Mouse (Mus musculus) E14TG2a.4 (cell line): Measurements from ENCODE around the gene Zfp366.

Experiments used
- H3K27me3 ChIP-seq: 2 replicates; pipeline ENCODE4 v1.6.1; 2014; ENCODE audit warnings: low read length, control low read depth; ENCODE audit not compliant: insufficient read depth
- H3K36me3 ChIP-seq: 2 replicates; pipeline ENCODE4 v1.6.1; 2014; ENCODE audit warnings: low read length, control low read depth; ENCODE audit not compliant: insufficient read depth
- H3K4me1 ChIP-seq: replicated peaks from 2 replicates; pipeline ENCODE4 v1.6.1; 2014; ENCODE audit warnings: low read depth, low read length, control low read depth
- H3K4me3 ChIP-seq: replicated peaks from 2 replicates; pipeline ENCODE4 v1.5.1; 2014; ENCODE audit warnings: mild to moderate bottlenecking, low read length
- H3K9me3 ChIP-seq: 2 replicates; pipeline ENCODE4 v1.6.1; 2014; ENCODE audit warnings: low read length, control low read depth
- CTCF ChIP-seq: conservative IDR thresholded peaks from 2 replicates; pipeline ENCODE4 v1.5.1; 2014; ENCODE audit warnings: low read length
- NANOG ChIP-seq: IDR thresholded peaks from 2 replicates; pipeline ENCODE4 v1.6.1; 2014; ENCODE audit warnings: borderline replicate concordance, low read length, mixed read lengths
- POU5F1 ChIP-seq: IDR thresholded peaks from 2 replicates; pipeline ENCODE4 v1.6.1; 2014; ENCODE audit warnings: low read length, borderline replicate concordance

Zfp366 gene

GRCm38 (mm10) chr13:99235428-99236210 is 51.0 kb downstream of the Zfp366 start:
- Histone ChIP-seq H3K27me3 (peaks cover 17% of the 10 kb centered on the region), H3K4me1 (peaks cover 18% of the 10 kb centered on the region), H3K4me3 (no peak overlapping the region), H3K9me3 (no peaks in the 10 kb centered on the region), H3K36me3 (no peaks in the 10 kb centered on the region)
- no peak for TF ChIP-seq NANOG
- TF ChIP-seq CTCF: no peak
- no peak for TF ChIP-seq POU5F1

GRCm38 (mm10) chr13:99236222-99236621 is 51.6 kb downstream of the Zfp366 start:
- H3K27me3 ChIP-seq: peaks cover 16% of the 10 kb centered on the region
- H3K4me3 ChIP-seq: no peak overlapping the region
- TF ChIP-seq NANOG (no peak), POU5F1 (no peak), CTCF (no peak)
- H3K36me3 ChIP-seq: no peaks in the 10 kb centered on the region
- H3K4me1 ChIP-seq: peaks cover 18% of the 10 kb centered on the region
- no peaks in the 10 kb centered on the region for H3K9me3 ChIP-seq

- peaks cover 18% of the 10 kb centered on the region for H3K4me1 ChIP-seq
- no peaks in the 10 kb centered on the region for H3K9me3 ChIP-seq
- H3K27me3 ChIP-seq: peaks cover 24% of the 10 kb centered on the region
- no peak overlapping the region for H3K4me3 ChIP-seq
- TF ChIP-seq CTCF (no peak), NANOG (no peak), POU5F1 (no peak)
- no peaks in the 10 kb centered on the region for H3K36me3 ChIP-seq
These were observed 52.5 kb downstream of the Zfp366 start for GRCm38 (mm10) chr13:99237122-99237521.

GRCm38 (mm10) chr13:99237841-99238216 is 53.2 kb downstream of the Zfp366 start:
- Histone ChIP-seq H3K27me3 (peaks cover 24% of the 10 kb centered on the region), H3K36me3 (no peaks in the 10 kb centered on the region), H3K4me3 (no peak overlapping the region), H3K9me3 (no peaks in the 10 kb centered on the region), H3K4me1 (peaks cover 18% of the 10 kb centered on the region)
- TF ChIP-seq POU5F1 (no peak), NANOG (no peak), CTCF (no peak)

- peaks cover 18% of the 10 kb centered on the region for H3K4me1 ChIP-seq
- no peak overlapping the region for H3K4me3 ChIP-seq
- H3K27me3 ChIP-seq: peaks cover 22% of the 10 kb centered on the region
- no peaks in the 10 kb centered on the region for H3K36me3 ChIP-seq
- no peaks in the 10 kb centered on the region for H3K9me3 ChIP-seq
- TF ChIP-seq CTCF: no peak
- no peak for TF ChIP-seq POU5F1
- no peak for TF ChIP-seq NANOG
These were observed 53.9 kb downstream of the Zfp366 start for GRCm38 (mm10) chr13:99238217-99239160.

- no peak for TF ChIP-seq NANOG
- no peak for TF ChIP-seq POU5F1
- TF ChIP-seq CTCF: no peak
These were observed 54.5 kb downstream of the Zfp366 start for GRCm38 (mm10) chr13:99239161-99239530.

GRCm38 (mm10) chr13:99239741-99240140 is 55.1 kb downstream of the Zfp366 start:
- Histone ChIP-seq H3K4me3 (no peak overlapping the region), H3K4me1 (peaks cover 27% of the 10 kb centered on the region), H3K27me3 (peaks cover 20% of the 10 kb centered on the region), H3K9me3 (no peaks in the 10 kb centered on the region), H3K36me3 (no peaks in the 10 kb centered on the region)
- TF ChIP-seq CTCF (no peak), POU5F1 (no peak), NANOG (no peak)

More at GRCm38 (mm10) chr13:99239161-99239530, 54.5 kb downstream of the Zfp366 start:
- peaks cover 20% of the 10 kb centered on the region for H3K27me3 ChIP-seq
- H3K4me3 ChIP-seq: no peak overlapping the region
- peaks cover 22% of the 10 kb centered on the region for H3K4me1 ChIP-seq
- H3K9me3 ChIP-seq: no peaks in the 10 kb centered on the region
- H3K36me3 ChIP-seq: no peaks in the 10 kb centered on the region

GRCm38 (mm10) chr13:99241984-99242383 is 57.4 kb downstream of the Zfp366 start:
- H3K36me3 ChIP-seq: no peaks in the 10 kb centered on the region
- H3K27me3 ChIP-seq: peaks cover 13% of the 10 kb centered on the region; the same call in 1 of the 2 replicates
- H3K9me3 ChIP-seq: no peaks in the 10 kb centered on the region
- H3K4me3 ChIP-seq: no peak overlapping the region
- no peak for TF ChIP-seq POU5F1
- no peak for TF ChIP-seq CTCF
- TF ChIP-seq NANOG: no peak
- peaks cover 44% of the 10 kb centered on the region for H3K4me1 ChIP-seq
